Mouse (Mus musculus): ENCODE measurements around the gene Heatr6. TPM values are rescaled to one million over a fixed set of nuclear protein-coding genes. Genes with fewer than 3 reads are reported as not detected.
A peak's percentile ranks its signal among the peaks of the same experiment; 100 is the strongest.

The Heatr6 gene
- polyA plus RNA-seq, 1 experiment from 2014 or later = 32.8 TPM

GRCm38 (mm10) chr11:83742731-83743355, 10.7 kb upstream of the Heatr6 start:
- H3K36me3 ChIP-seq (ENCODE audit: control insufficient read depth, insufficient read depth, low read length) = no peaks in the 10 kb centered on the region
- no peak overlapping the region for H3K27ac ChIP-seq (ENCODE audit: low read depth, low read length)

DNA sequence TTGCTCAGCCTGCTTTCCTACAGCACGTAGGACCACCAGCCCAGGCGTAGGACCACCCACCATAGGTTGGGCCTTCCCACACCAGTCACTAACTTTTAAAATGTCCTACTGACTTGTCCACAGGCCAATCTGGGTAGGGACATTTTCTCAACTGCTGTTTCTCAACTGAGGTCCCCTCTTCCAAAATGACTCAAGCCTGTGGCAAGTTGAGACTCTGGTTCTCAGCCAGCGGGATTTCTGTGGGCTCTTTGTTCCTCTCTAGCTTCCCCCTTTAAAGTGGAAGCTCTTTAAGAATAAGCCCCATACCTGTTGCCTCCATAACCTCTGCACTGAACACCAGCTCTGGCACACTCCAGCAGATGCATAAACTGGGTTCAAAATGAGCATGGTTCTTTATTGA, 10.0 kb upstream of the Heatr6 start:
- Histone ChIP-seq H3K27ac (ENCODE audit: low read depth, low read length) (no peak overlapping the region), H3K4me3 (ENCODE audit: low read depth, low read length) (no peak overlapping the region), H3K27me3 (ENCODE audit: control insufficient read depth, insufficient read depth, low read length) (no peaks in the 10 kb centered on the region), H3K9ac (ENCODE audit: low read depth, low read length) (no peak overlapping the region), H3K4me1 (replicated peaks; ENCODE audit: control insufficient read depth, insufficient read depth, low read length) (no peaks in the 10 kb centered on the region), H3K36me3 (ENCODE audit: control insufficient read depth, insufficient read depth, low read length) (no peaks in the 10 kb centered on the region), H3K9me3 (ENCODE audit: control insufficient read depth, low read length) (no peaks in the 10 kb centered on the region), H3K4me2 (replicated peaks; ENCODE audit: low read depth, low read length) (no peak overlapping the region)
- 87% methylated on average over 3 of the region's 3 CpGs for WGBS
- no peak for DNase-seq (ENCODE audit: low spot score)
- ATAC-seq (ENCODE audit: low FRiP score) = no peak

More at GRCm38 (mm10) chr11:83742731-83743355, 10.7 kb upstream of the Heatr6 start:
- ATAC-seq (ENCODE audit: low FRiP score) (no peak), DNase-seq (ENCODE audit: low spot score) (no peak)
- H3K9me3 ChIP-seq (ENCODE audit: control insufficient read depth, low read length) = no peaks in the 10 kb centered on the region
- H3K9ac ChIP-seq (ENCODE audit: low read depth, low read length) = no peak overlapping the region
- H3K27me3 ChIP-seq (ENCODE audit: control insufficient read depth, insufficient read depth, low read length) = no peaks in the 10 kb centered on the region
- H3K4me3 ChIP-seq (ENCODE audit: low read depth, low read length) = no peak overlapping the region
- WGBS = 80% methylated on average over 9 of the region's 9 CpGs
- no peaks in the 10 kb centered on the region for H3K4me1 ChIP-seq (replicated peaks; ENCODE audit: control insufficient read depth, insufficient read depth, low read length)
- no peak overlapping the region for H3K4me2 ChIP-seq (replicated peaks; ENCODE audit: low read depth, low read length)

DNA sequence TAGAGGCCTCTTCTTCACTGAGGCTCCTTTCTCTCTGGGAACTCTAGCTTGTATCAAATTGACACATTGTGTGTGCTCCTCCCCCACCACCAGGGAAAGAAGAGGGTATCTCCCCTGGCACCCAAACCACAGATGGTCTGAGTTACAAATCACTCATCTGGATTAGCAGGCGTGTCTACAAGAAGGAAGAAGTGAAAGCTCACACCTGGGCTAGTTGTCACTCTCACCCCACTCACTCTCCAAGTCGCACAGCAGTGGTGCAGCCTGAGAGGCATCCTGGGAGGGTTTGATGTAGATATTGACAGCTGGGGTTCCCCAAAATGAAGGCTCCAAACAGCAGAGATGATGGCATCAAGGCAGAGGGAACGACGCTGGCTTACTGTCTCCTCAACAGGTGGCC, 7.3 kb upstream of the Heatr6 start:
- Histone ChIP-seq H3K36me3 (ENCODE audit: control insufficient read depth, insufficient read depth, low read length) (no peaks in the 10 kb centered on the region), H3K27ac (ENCODE audit: low read depth, low read length) (no peak overlapping the region), H3K27me3 (ENCODE audit: control insufficient read depth, insufficient read depth, low read length) (no peaks in the 10 kb centered on the region), H3K9ac (ENCODE audit: low read depth, low read length) (no peak overlapping the region), H3K4me1 (replicated peaks; ENCODE audit: control insufficient read depth, insufficient read depth, low read length) (no peaks in the 10 kb centered on the region), H3K9me3 (ENCODE audit: control insufficient read depth, low read length) (no peaks in the 10 kb centered on the region), H3K4me3 (ENCODE audit: low read depth, low read length) (no peak overlapping the region), H3K4me2 (replicated peaks; ENCODE audit: low read depth, low read length) (no peak overlapping the region)
- DNase-seq (ENCODE audit: low spot score) (no peak), ATAC-seq (ENCODE audit: low FRiP score) (no peak)
- WGBS = 61% methylated on average over 4 of the region's 4 CpGs

DNA sequence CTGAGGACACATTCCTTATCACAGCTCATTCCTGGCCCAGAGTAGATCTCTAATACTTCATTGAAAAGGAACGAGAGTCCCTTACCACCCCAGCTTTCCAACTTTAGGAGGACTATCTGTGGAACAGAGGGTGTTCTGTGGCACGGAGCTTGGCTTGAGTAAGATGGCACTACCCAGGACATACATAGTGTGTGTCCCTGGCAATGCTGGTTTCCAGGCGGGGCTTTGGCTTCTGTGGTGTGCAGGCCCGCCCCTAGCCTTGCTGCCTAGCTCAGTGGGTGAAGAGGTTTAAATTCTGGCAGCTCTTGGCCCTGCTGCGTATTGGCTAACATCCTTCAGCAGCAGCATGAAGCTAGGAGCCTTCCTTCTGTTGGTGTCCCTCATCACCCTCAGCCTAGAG, 6.8 kb upstream of the Heatr6 start, which contains the start of gene Wfdc21:
TSS of gene Wfdc21 (plus strand) at position 260 of the 400 bp plus-strand sequence.
- no peaks in the 10 kb centered on the region for H3K36me3 ChIP-seq (ENCODE audit: control insufficient read depth, insufficient read depth, low read length)
- no peak within 1 kb of the TSS for H3K9ac ChIP-seq (ENCODE audit: low read depth, low read length)

DNA sequence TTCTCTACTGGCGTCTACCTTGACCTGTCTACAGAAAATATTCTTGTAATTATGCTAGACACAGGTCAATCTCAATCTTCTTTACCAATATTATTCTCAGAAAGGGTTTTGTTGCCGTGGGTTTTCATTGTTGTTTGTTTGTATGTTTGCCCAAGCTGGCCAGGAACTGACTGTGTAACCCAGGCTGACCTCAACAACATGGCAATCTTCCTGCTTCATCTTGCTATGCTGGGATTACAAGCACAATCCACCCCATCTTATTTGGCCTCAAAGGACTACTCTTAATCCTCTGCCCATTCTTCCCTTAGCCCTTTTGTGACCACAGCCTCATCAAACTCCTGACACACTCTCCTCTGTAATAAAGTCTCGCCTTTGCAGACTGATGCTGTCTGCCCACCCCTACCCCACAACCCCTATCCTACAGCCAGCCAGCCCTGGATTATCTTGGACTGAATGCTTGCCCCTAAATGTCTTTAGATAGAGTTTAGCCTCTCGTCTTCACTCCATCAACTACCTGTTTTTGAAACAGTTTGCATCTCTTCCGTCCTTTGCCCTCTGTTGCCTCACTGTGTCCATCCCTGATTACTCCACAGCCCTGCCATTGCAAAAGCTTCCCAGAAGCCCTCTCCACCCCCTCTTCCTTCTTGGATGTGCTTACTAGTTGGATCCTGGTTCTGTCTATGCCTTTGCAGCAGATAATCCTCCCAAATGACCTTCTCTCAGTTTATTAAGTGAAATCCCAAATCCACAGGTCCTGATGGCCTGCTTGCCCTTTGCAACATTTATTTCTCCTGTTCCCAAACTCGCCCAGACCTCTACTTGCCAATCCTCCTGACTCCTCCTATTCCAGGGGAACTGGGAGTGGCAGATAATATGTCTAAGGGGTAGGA, 5.9 kb upstream of the Heatr6 start:
- Histone ChIP-seq H3K27ac (ENCODE audit: low read depth, low read length) (no peak overlapping the region), H3K36me3 (ENCODE audit: control insufficient read depth, insufficient read depth, low read length) (no peaks in the 10 kb centered on the region), H3K4me3 (ENCODE audit: low read depth, low read length) (no peak overlapping the region), H3K9ac (ENCODE audit: low read depth, low read length) (no peak overlapping the region), H3K27me3 (ENCODE audit: control insufficient read depth, insufficient read depth, low read length) (no peaks in the 10 kb centered on the region), H3K9me3 (ENCODE audit: control insufficient read depth, low read length) (no peaks in the 10 kb centered on the region), H3K4me2 (replicated peaks; ENCODE audit: low read depth, low read length) (no peak overlapping the region), H3K4me1 (replicated peaks; ENCODE audit: control insufficient read depth, insufficient read depth, low read length) (no peaks in the 10 kb centered on the region)
- ATAC-seq (ENCODE audit: low FRiP score) (no peak), DNase-seq (ENCODE audit: low spot score) (no peak)
- 77% methylated on average over 6 of the region's 6 CpGs for WGBS

More for the DNA sequence above, 6.8 kb upstream of the Heatr6 start, which contains the start of gene Wfdc21:
- H3K27me3 ChIP-seq (ENCODE audit: control insufficient read depth, insufficient read depth, low read length) = no peaks in the 10 kb centered on the region
- H3K4me3 ChIP-seq (ENCODE audit: low read depth, low read length) = no peak within 1 kb of the TSS
- no peaks in the 10 kb centered on the region for H3K4me1 ChIP-seq (replicated peaks; ENCODE audit: control insufficient read depth, insufficient read depth, low read length)
- WGBS = 83% methylated on average over 5 of the region's 5 CpGs
- H3K4me2 ChIP-seq (replicated peaks; ENCODE audit: low read depth, low read length) = no peak within 1 kb of the TSS
- ATAC-seq (ENCODE audit: low FRiP score) (no peak), DNase-seq (ENCODE audit: low spot score) (no peak)
- H3K9me3 ChIP-seq (ENCODE audit: control insufficient read depth, low read length) = no peaks in the 10 kb centered on the region
- no peak within 1 kb of the TSS for H3K27ac ChIP-seq (ENCODE audit: low read depth, low read length)

GRCm38 (mm10) chr11:83754227-83754626, 731 bp downstream of the Heatr6 start:
- no peaks in the 10 kb centered on the region for H3K27me3 ChIP-seq (ENCODE audit: control insufficient read depth, insufficient read depth, low read length)
- DNase-seq (ENCODE audit: low spot score) (no peak), ATAC-seq (ENCODE audit: low FRiP score) (no peak)
- peak overlapping the region; percentile 90 for H3K9ac ChIP-seq (ENCODE audit: low read depth, low read length)
- no peaks in the 10 kb centered on the region for H3K9me3 ChIP-seq (ENCODE audit: control insufficient read depth, low read length)
- H3K36me3 ChIP-seq (ENCODE audit: control insufficient read depth, insufficient read depth, low read length) = peaks cover 6% of the 10 kb centered on the region; the same call in 1 of the 2 replicates
- peak overlapping the region; percentile 71 for H3K4me2 ChIP-seq (replicated peaks; ENCODE audit: low read depth, low read length)
- WGBS = 7% methylated on average over 8 of the region's 8 CpGs
- peak overlapping the region; percentile 78; the same call in 1 of the 2 replicates for H3K27ac ChIP-seq (ENCODE audit: low read depth, low read length)
- H3K4me3 ChIP-seq (ENCODE audit: low read depth, low read length) = peak overlapping the region; percentile 83
- no peaks in the 10 kb centered on the region; the same call in 1 of the 2 replicates for H3K4me1 ChIP-seq (replicated peaks; ENCODE audit: control insufficient read depth, insufficient read depth, low read length)

GRCm38 (mm10) chr11:83767306-83767705, 13.8 kb downstream of the Heatr6 start:
- H3K27ac ChIP-seq (ENCODE audit: low read depth, low read length) = no peak overlapping the region
- no peak overlapping the region for H3K9ac ChIP-seq (ENCODE audit: low read depth, low read length)
- H3K9me3 ChIP-seq (ENCODE audit: control insufficient read depth, low read length) = no peaks in the 10 kb centered on the region
- no peak overlapping the region for H3K4me2 ChIP-seq (replicated peaks; ENCODE audit: low read depth, low read length)
- WGBS = 91% methylated on average over 9 of the region's 9 CpGs
- no peaks in the 10 kb centered on the region for H3K27me3 ChIP-seq (ENCODE audit: control insufficient read depth, insufficient read depth, low read length)
- H3K4me3 ChIP-seq (ENCODE audit: low read depth, low read length) = no peak overlapping the region
- DNase-seq (ENCODE audit: low spot score) = no peak
- no peak for ATAC-seq (ENCODE audit: low FRiP score)
- H3K4me1 ChIP-seq (replicated peaks; ENCODE audit: control insufficient read depth, insufficient read depth, low read length) = no peaks in the 10 kb centered on the region
- peaks cover 21% of the 10 kb centered on the region for H3K36me3 ChIP-seq (ENCODE audit: control insufficient read depth, insufficient read depth, low read length)

GRCm38 (mm10) chr11:83768976-83769375, 15.5 kb downstream of the Heatr6 start:
- DNase-seq (ENCODE audit: low spot score) (no peak), ATAC-seq (ENCODE audit: low FRiP score) (no peak)
- H3K9me3 ChIP-seq (ENCODE audit: control insufficient read depth, low read length) = no peaks in the 10 kb centered on the region
- peaks cover 13% of the 10 kb centered on the region for H3K36me3 ChIP-seq (ENCODE audit: control insufficient read depth, insufficient read depth, low read length)
- no peak overlapping the region for H3K9ac ChIP-seq (ENCODE audit: low read depth, low read length)
- WGBS = 92% methylated on average over 4 of the region's 4 CpGs
- no peak overlapping the region for H3K4me2 ChIP-seq (replicated peaks; ENCODE audit: low read depth, low read length)
- H3K4me3 ChIP-seq (ENCODE audit: low read depth, low read length) = no peak overlapping the region
- no peak overlapping the region for H3K27ac ChIP-seq (ENCODE audit: low read depth, low read length)
- H3K4me1 ChIP-seq (replicated peaks; ENCODE audit: control insufficient read depth, insufficient read depth, low read length) = no peaks in the 10 kb centered on the region
- no peaks in the 10 kb centered on the region for H3K27me3 ChIP-seq (ENCODE audit: control insufficient read depth, insufficient read depth, low read length)
